Mouse (Mus musculus): ENCODE results near the gene Cd72.

- TF ChIP-seq POLR2A (IDR thresholded peaks at IDR 0.05; ENCODE audit: control insufficient read depth, low read depth, low read length) (no peak), CTCF (IDR thresholded peaks at IDR 0.05; ENCODE audit: control insufficient read depth, insufficient read depth, insufficient replicate concordance, low read depth, low read length) (no peak)
Measured at GRCm38 (mm10) chr4:43478534-43478858, 24.1 kb upstream of the Cd72 start.

All from testis, adult 2 months (tissue).